Mouse (Mus musculus): ENCODE measurements around the gene Sppl2a. TPM values are rescaled to one million over a fixed set of nuclear protein-coding genes. Genes with fewer than 3 reads are reported as not detected.

Sppl2a gene
- polyA plus RNA-seq, 1 experiment from 2014 or later = 50.4 TPM

Small RNA genes lying within 50 kb of the gene (microRNA-seq; reads per million reads assigned to microRNA genes)
- gene Mir3473g = 0.83 reads per million

Other genes starting within 250 kb of the Sppl2a start
- 28.8 and 34.5 TPM in 2 replicates for gene Usp8, start 225.9 kb downstream of the Sppl2a start, polyA plus RNA-seq (2015; fragmentation: Nextera tagmentation; extraction: Ambion mirVana)
- gene Usp50, start 149.8 kb downstream of the Sppl2a start, polyA plus RNA-seq (2015; fragmentation: Nextera tagmentation; extraction: Ambion mirVana) = 1.9 and 2.2 TPM in 2 replicates
- gene Trpm7, start 57.0 kb downstream of the Sppl2a start, polyA plus RNA-seq (2015; fragmentation: Nextera tagmentation; extraction: Ambion mirVana) = 37.7 and 45.0 TPM in 2 replicates
- gene Ap4e1, start 75.5 kb upstream of the Sppl2a start, polyA plus RNA-seq (2015; fragmentation: Nextera tagmentation; extraction: Ambion mirVana) = 11.2 and 12.0 TPM in 2 replicates
- gene Blvra, start 137.4 kb upstream of the Sppl2a start, polyA plus RNA-seq (2015; fragmentation: Nextera tagmentation; extraction: Ambion mirVana) = 30.6 and 31.0 TPM in 2 replicates
- 33.5 and 40.8 TPM in 2 replicates for gene Ncaph, start 200.7 kb upstream of the Sppl2a start, polyA plus RNA-seq (2015; fragmentation: Nextera tagmentation; extraction: Ambion mirVana)
- gene Itpripl1, start 210.2 kb upstream of the Sppl2a start, polyA plus RNA-seq (2015; fragmentation: Nextera tagmentation; extraction: Ambion mirVana) = 16.5 and 19.1 TPM in 2 replicates